Mouse (Mus musculus) bone marrow, adult 2 months (tissue): ENCODE results near the gene Reps1. TPM values are rescaled to one million over a fixed set of nuclear protein-coding genes. Genes with fewer than 3 reads are reported as not detected.

Experiments used
- H3K27ac ChIP-seq: fragments of 200-500 bp; 2 replicates; pipeline ENCODE4 v1.5.1; 2012; ENCODE audit warnings: low read depth, mild to moderate bottlenecking, control low read depth, inconsistent platforms, low read length; ENCODE audit not compliant: control insufficient read depth, poor library complexity, insufficient read depth
- H3K4me1 ChIP-seq: fragments of 200-500 bp; 2 replicates; pipeline ENCODE4 v1.6.1; 2011; ENCODE audit warnings: low read length; ENCODE audit not compliant: control insufficient read depth, insufficient read depth
- H3K4me3 ChIP-seq: fragments of 200-500 bp; replicated peaks from 2 replicates; pipeline ENCODE3; 2011; ENCODE audit warnings: mild to moderate bottlenecking, low read depth, low read length, control low read depth; ENCODE audit not compliant: control insufficient read depth
- CTCF ChIP-seq: fragments of 200-500 bp; IDR thresholded peaks from 2 replicates; pipeline ENCODE4 v1.5.1; 2011; ENCODE audit warnings: low read length, control low read depth; ENCODE audit not compliant: control insufficient read depth, insufficient read depth
- POLR2A ChIP-seq: fragments of 200-500 bp; IDR thresholded peaks from 2 replicates; pipeline ENCODE4 v1.6.1; 2011; ENCODE audit warnings: low read depth, mild to moderate bottlenecking, control low read depth, low read length, borderline replicate concordance; ENCODE audit not compliant: control insufficient read depth
- WGBS: fragments of 180-500 bp; shearing (Covaris S2); methylation state at CpG from one replicate; pipeline ENCODE4 v1.1.7; 2018; 5-methylcytosine and 5-hydroxymethylcytosine counted together
- polyA plus RNA-seq: library from polyadenylated mRNA; stranded (reverse); fragments of >200 nt; gene quantifications from 2 replicates; pipeline ENCODE4 v1.2.4, GENCODE M21; 2011; ENCODE audit warnings: low replicate concordance; ENCODE audit not compliant: missing spikeins, insufficient read depth, insufficient read length

Gene Reps1
- 8.1 and 24.6 TPM in 2 replicates for polyA plus RNA-seq

DNA sequence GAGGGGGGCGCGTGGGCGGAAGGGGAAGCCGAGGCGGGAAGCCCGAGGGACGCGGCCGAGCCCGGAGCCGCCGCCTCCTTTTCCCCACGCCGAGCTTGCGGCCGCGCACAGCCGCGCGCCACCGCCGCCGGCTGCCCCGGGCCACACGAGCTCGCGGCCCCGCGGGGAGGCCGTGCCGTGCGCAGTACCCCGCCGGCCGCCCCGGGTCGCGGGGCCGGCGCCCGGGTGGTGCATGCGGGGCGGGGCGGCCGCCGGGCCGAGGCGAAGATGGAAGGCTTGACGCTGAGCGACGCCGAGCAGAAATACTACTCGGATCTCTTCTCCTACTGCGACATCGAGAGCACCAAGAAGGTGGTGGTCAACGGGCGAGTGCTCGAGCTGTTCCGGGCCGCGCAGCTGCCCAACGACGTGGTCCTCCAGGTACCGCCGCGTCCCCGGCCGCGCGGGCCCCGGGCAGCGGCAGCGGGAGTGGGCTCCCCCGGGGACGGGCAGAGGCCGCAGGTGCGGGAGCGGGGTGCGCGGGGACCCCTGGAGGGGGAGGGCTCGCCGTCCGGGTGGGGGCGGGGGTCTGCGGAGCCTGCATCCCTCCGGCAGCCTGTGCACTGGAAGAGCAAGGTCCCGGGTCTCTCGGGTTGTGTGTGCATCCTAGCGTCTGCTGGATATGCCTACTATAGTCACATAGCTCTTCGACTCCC lies at the start of gene Reps1:
Gene Reps1 (plus strand): TSS at position 166 of the 695 bp plus-strand sequence.
- Histone ChIP-seq H3K27ac (peak within 1 kb of the TSS; percentile 90), H3K4me1 (peaks cover 2% of the 10 kb centered on the region; the same call in 1 of the 2 replicates), H3K4me3 (peak within 1 kb of the TSS; percentile 99)
- TF ChIP-seq POLR2A (no peak), CTCF (no peak)
- WGBS = 2% methylated on average over 80 of the region's 90 CpGs

DNA sequence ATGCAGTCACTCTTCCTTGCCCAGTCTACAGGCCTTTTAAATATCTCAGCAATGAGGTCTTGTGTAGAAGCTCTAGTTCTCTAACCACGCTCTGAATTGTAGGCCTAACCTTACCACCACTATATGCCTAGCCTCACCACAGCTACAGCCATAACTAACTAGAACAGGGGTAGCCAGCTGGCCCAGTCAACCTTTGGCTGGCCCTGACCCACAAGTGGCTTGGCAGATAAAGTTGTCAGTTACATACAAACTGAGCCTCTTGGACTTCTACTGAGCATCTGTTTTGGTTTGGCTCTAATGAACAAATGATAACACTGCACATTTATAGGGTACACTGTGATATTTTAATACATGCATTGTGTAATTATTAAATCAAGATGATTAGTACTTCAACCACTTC lies 48.9 kb upstream of the Reps1 start:
- Histone ChIP-seq H3K4me3 (no peak overlapping the region), H3K27ac (no peak overlapping the region), H3K4me1 (peaks cover 2% of the 10 kb centered on the region; the same call in 1 of the 2 replicates)
- no peak for TF ChIP-seq POLR2A
- 85% methylated on average over 1 of the region's 1 CpGs for WGBS

DNA sequence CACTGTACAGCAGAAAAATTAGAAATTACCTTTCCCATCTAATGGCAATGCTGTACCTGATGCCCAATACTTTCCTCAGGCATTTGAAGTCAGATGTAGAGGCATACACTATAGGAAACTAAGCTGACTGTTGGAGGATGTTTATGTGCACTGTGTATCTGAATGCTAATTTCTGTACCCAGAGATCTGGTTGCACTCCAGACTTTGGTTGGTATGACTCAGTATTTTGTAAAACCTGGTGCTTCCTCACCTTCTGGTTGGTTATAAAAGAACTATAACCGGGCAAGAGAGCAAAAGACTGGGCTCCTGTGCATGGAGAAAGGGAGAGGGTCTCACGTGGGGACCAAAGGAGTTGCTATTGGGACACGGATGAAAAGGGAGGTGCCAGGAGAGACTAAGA lies 48.4 kb upstream of the Reps1 start:
- H3K4me3 ChIP-seq = no peak overlapping the region
- H3K4me1 ChIP-seq = peaks cover 2% of the 10 kb centered on the region; the same call in 1 of the 2 replicates
- 59% methylated on average over 3 of the region's 3 CpGs for WGBS
- no peak overlapping the region for H3K27ac ChIP-seq
- no peak for TF ChIP-seq CTCF

DNA sequence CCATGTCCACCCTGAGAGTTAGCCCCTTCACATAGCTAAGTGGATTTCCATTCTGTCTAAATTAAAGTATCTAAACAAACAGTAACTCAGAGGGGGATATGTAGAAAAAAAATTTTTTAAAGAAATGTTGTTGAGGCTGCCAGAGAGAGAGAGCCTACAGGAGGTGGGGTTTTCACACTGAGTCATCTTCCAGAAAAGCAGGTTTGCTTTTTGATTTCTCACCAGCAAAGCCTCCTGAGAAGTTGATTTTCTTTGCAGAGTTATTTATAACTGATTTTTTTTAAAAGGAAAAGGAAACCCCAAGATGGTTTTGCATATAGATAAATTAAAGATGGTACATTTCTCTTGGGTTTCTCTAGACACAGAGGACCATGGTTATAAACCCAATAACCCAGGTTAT lies 47.5 kb upstream of the Reps1 start:
- Histone ChIP-seq H3K4me1 (peaks cover 2% of the 10 kb centered on the region; the same call in 1 of the 2 replicates), H3K4me3 (no peak overlapping the region), H3K27ac (no peak overlapping the region)
- TF ChIP-seq POLR2A (no peak), CTCF (no peak)

DNA sequence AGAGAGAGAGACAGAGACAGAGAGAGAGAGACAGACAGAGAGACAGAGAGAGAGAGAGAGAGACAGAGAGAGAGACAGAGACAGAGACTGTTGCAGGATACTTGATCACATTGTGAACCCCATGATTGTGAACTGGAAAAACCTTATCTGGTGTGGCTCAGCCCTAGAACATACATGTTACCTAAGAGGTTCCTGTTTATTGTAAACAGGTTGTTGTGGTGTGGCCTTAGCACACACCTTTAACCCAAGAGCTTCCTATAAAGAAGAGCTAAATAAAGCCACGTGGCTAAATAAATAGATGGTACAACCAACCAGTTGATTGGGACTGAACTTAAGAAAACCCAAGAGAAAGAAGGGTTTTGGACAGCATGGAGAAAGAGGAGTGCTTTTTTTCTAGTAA lies 45.9 kb upstream of the Reps1 start:
- Histone ChIP-seq H3K4me3 (no peak overlapping the region), H3K4me1 (peaks cover 2% of the 10 kb centered on the region; the same call in 1 of the 2 replicates), H3K27ac (no peak overlapping the region)
- WGBS = 81% methylated on average over 1 of the region's 1 CpGs
- TF ChIP-seq POLR2A = no peak
- TF ChIP-seq CTCF = no peak

DNA sequence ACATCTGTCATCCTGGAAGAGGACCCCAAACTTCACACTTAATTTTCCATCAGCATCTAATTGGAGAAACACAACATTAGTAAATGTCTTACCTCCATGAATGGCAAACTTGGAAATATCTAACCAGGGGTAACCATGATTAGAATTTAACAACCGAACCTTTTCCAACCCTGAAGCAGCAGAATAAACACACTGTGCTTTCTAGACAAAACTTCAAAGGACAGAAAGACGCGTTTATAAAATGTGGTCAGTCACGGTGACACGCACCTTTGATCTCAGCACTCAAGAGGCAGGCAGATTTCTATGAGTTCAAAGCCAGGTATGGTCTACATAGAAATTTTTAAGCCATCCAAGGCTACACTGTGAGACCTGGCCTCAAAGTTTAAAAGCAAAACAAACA lies 43.9 kb upstream of the Reps1 start:
- 83% methylated on average over 5 of the region's 5 CpGs for WGBS
- Histone ChIP-seq H3K4me3 (no peak overlapping the region), H3K27ac (no peak overlapping the region), H3K4me1 (peaks cover 2% of the 10 kb centered on the region; the same call in 1 of the 2 replicates)
- TF ChIP-seq CTCF = no peak
- no peak for TF ChIP-seq POLR2A

DNA sequence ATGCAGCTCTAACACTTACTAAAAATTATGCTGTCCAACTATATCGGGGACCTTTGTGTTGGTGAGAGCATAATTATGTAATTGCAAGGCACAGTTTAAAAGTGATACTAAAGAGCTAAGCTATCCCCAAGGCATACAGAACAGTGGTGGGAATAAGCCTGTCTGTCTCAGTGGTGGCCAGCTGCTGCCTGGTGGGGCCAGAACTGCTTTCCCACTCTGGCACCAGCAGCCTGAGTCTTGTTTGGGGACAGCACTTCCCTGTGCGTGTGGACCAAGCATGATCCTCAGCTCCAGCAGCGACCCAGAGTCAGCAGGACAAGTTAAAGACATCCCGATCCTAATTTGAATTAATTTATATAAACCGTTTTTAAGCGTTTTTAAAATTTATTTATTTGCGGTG lies 35.2 kb upstream of the Reps1 start:
- TF ChIP-seq POLR2A = no peak
- TF ChIP-seq CTCF = no peak
- no peak overlapping the region for H3K27ac ChIP-seq
- H3K4me3 ChIP-seq = no peak overlapping the region
- 85% methylated on average over 7 of the region's 7 CpGs for WGBS
- H3K4me1 ChIP-seq = no peaks in the 10 kb centered on the region; the same call in 1 of the 2 replicates

DNA sequence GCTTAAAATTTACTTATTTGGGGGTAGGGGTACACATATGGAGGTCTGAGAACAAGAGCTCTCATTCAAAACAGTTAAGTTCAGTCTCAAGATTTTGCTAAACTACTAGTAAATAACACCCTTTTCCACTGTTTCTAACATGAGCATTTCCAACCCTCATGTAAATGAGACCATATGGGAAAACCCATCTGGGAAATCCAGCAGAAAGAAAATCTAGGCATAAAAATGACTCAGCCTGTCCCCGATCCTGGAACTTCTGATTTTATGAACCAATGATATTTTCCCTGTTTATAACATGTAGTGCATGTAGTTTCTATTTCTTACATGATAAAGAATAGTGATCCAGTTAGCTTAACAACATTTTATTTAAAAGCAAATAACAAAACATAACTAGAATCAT lies 34.8 kb upstream of the Reps1 start:
- WGBS = 81% methylated on average over 1 of the region's 1 CpGs
- Histone ChIP-seq H3K27ac (no peak overlapping the region), H3K4me3 (no peak overlapping the region), H3K4me1 (no peaks in the 10 kb centered on the region; the same call in 1 of the 2 replicates)
- TF ChIP-seq CTCF = no peak
- TF ChIP-seq POLR2A = no peak

DNA sequence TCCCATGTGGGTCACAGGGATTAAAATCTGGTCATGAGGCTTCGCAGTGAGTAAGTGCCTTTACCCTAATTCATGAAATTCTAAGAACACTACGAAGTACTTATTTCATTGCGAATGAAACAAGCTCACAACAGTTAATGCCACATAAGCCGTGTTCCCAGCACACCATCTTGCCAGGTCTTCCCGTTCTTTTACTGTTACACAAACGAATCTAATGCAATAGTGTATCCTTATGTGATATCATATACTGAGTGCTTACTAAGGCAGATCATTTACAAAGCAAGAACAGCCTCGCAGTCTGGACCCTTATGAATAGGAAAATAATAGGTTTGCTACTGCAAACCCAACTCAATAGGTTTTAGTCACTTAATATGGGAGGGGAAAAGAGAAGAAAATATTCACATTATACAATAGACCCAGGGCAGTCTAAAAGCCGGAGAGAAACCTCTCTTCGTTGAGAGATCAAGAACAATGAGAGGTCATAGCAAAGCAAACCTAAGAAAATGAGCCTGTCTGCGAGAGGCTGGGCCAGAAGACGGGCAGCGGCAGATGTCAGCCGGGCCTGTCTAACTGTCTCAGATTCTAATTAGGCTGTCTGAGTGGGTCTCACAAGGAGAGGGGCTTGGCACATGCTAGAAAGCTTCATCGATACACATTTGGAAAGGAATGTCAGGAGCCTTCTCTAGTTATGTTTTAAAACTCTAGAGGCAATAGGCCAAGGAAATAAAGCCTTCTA lies 33.9 kb upstream of the Reps1 start:
- WGBS = 35% methylated on average over 14 of the region's 14 CpGs

More for the DNA sequence above, 33.9 kb upstream of the Reps1 start:
- TF ChIP-seq CTCF (no peak), POLR2A (no peak)
- Histone ChIP-seq H3K27ac (peak overlapping the region; percentile 78), H3K4me1 (no peaks in the 10 kb centered on the region; the same call in 1 of the 2 replicates), H3K4me3 (peak overlapping the region; percentile 85)
